Mouse (Mus musculus): Measurements from ENCODE around the gene Igf2bp3.

- TF ChIP-seq NRF1 (IDR thresholded peaks at IDR 0.05; ENCODE audit: low read depth, low read length) (no peak), CTCF (conservative IDR thresholded peaks at IDR 0.05 in 1 of 2, IDR thresholded peaks at IDR 0.05 in 1 of 2; ENCODE audit: low read depth in 2 of 2, low read length in 2 of 2) (no peak), JUND (conservative IDR thresholded peaks at IDR 0.05; ENCODE audit: low read depth, low read length) (no peak)
Measured at GRCm38 (mm10) chr6:49224923-49225727, 10.4 kb upstream of the Igf2bp3 start.
